Comparison of ENCODE assay signal across 20 mouse cellular contexts in genomic region chr5:149625547-149625946, GRCm38 (mm10).
"Had no signal": no experiment of that assay in that cellular context is flagged by ENCODE, and none has a peak within 500 bp of the region (broad histone marks: within the 10 kb centered on the region; RNA-seq: fewer than 3 reads in every experiment).

No protein-coding gene starts in this region.

- DNase-seq: kidney, adult 11 months; kidney, adult 8-10 months; kidney, postnatal 10 days; kidney, postnatal 36 days; lung, adult 18-20 months; lung, postnatal 10 days; lung, postnatal 36 days; right cerebral cortex, adult 18-20 months; right cerebral cortex, postnatal 14 days; right cerebral cortex, postnatal 4 days; thymus, postnatal 25 days had no signal

- H3K9ac ChIP-seq: kidney, embryonic 15.5 days; liver, embryonic 14.5 days; lung, embryonic 15.5 days; midbrain, embryonic 13.5 days; stomach, embryonic 15.5 days had no signal

- H3K4me1 ChIP-seq: midbrain, embryonic 10.5 days; midbrain, embryonic 13.5 days; stomach, embryonic 15.5 days had no signal

- H3K9me3 ChIP-seq: kidney, embryonic 15.5 days; lung, embryonic 15.5 days; megakaryocyte, embryonic 14.5 days; midbrain, embryonic 10.5 days; midbrain, embryonic 13.5 days; stomach, embryonic 15.5 days had no signal

- ATAC-seq: midbrain, embryonic 13.5 days; midbrain, embryonic 16.5 days had no signal

- H3K4me2 ChIP-seq: kidney, embryonic 15.5 days; lung, embryonic 15.5 days; midbrain, embryonic 13.5 days; stomach, embryonic 15.5 days had no signal

- H3K4me3 ChIP-seq: kidney, embryonic 15.5 days; lung, embryonic 15.5 days; megakaryocyte, embryonic 14.5 days; midbrain, embryonic 10.5 days; midbrain, embryonic 13.5 days; myocyte; stomach, embryonic 15.5 days had no signal

- H3K27ac ChIP-seq: kidney, embryonic 15.5 days; lung, embryonic 15.5 days; midbrain, embryonic 10.5 days; midbrain, embryonic 13.5 days; stomach, embryonic 15.5 days had no signal

- H3K27me3 ChIP-seq: kidney, embryonic 15.5 days; lung, embryonic 15.5 days; megakaryocyte, embryonic 14.5 days; midbrain, embryonic 13.5 days; stomach, embryonic 15.5 days had no signal
